Mouse (Mus musculus) liver, embryonic 11.5 days (tissue): ENCODE results near the gene Cmtm2a. TPM values are rescaled to one million over a fixed set of nuclear protein-coding genes. Genes with fewer than 3 reads are reported as not detected.
"Not testable (repeated sequence)": the region's sequence is repeated elsewhere in the genome, so short reads cannot be mapped to it uniquely, and the experiment has no call there.

Source experiments
- ATAC-seq: fragments of 200-750 bp; cut with Nextera tagmentation; replicated peaks from 2 replicates; pipeline ENCODE4 v1.8.0; 2017; ENCODE audit warnings: moderate number of reproducible peaks, mild to moderate bottlenecking, moderate TSS enrichment, moderate library complexity; ENCODE audit not compliant: low FRiP score
- DNase-seq: peaks from one replicate; pipeline ENCODE4 v3.0.0-alpha.2; 2017; ENCODE audit warnings: low spot score
- H3K27ac ChIP-seq: fragments of 300-500 bp; sonication (generic); 2 replicates; pipeline ENCODE4 v1.5.1; 2014; ENCODE audit warnings: mild to moderate bottlenecking, low read depth, low read length, control low read depth
- H3K27me3 ChIP-seq: fragments of 300-500 bp; sonication (generic); replicated peaks from 2 replicates; pipeline ENCODE4 v1.6.1; 2014; ENCODE audit warnings: low read length, mixed read lengths; ENCODE audit not compliant: control insufficient read depth, insufficient read depth
- H3K36me3 ChIP-seq: fragments of 300-500 bp; sonication (generic); 2 replicates; pipeline ENCODE4 v1.6.1; 2014; ENCODE audit warnings: mild to moderate bottlenecking, low read length, moderate library complexity, mixed read lengths; ENCODE audit not compliant: control insufficient read depth, insufficient read depth
- H3K4me1 ChIP-seq: fragments of 300-500 bp; sonication (generic); replicated peaks from 2 replicates; pipeline ENCODE4 v1.6.1; 2014; ENCODE audit warnings: low read length, mixed read lengths; ENCODE audit not compliant: control insufficient read depth, insufficient read depth
- H3K4me2 ChIP-seq: fragments of 300-500 bp; sonication (generic); 2 replicates; pipeline ENCODE4 v1.6.1; 2014; ENCODE audit warnings: mild to moderate bottlenecking, control low read depth, moderate library complexity
- H3K4me3 ChIP-seq: fragments of 300-500 bp; sonication (generic); 2 replicates; pipeline ENCODE4 v1.5.1; 2014; ENCODE audit warnings: low read depth, low read length, control low read depth
- H3K9ac ChIP-seq: fragments of 300-500 bp; sonication (generic); 2 replicates; pipeline ENCODE4 v1.6.1; 2014; ENCODE audit warnings: low read depth, low read length, control low read depth
- H3K9me3 ChIP-seq: fragments of 300-500 bp; sonication (generic); 2 replicates; pipeline ENCODE4 v1.6.1; 2016; ENCODE audit warnings: low read length, inconsistent platforms, mixed read lengths; ENCODE audit not compliant: control insufficient read depth
- WGBS: fragments of 180-500 bp; shearing (Covaris S2); extraction: QIAGEN DNeasy Blood & Tissue Kit; methylation state at CpG from one replicate; pipeline ENCODE4 v1.1.7; 2014; 5-methylcytosine and 5-hydroxymethylcytosine counted together
- polyA plus RNA-seq: library from polyadenylated mRNA; unstranded; fragments of >200 nt; fragmentation: Nextera tagmentation; extraction: Ambion mirVana; gene quantifications from 2 replicates; pipeline ENCODE4 v1.2.1, GENCODE M21; 2014

Cmtm2a gene
- polyA plus RNA-seq, 1 experiment from 2014 or later, result not detected

GRCm38 (mm10) chr8:104264271-104264935 is 28.6 kb downstream of the Cmtm2a start:
- H3K27ac ChIP-seq, H3K4me2 ChIP-seq, H3K27me3 ChIP-seq, H3K4me1 ChIP-seq, ATAC-seq, H3K9ac ChIP-seq, H3K4me3 ChIP-seq, H3K36me3 ChIP-seq, H3K9me3 ChIP-seq, DNase-seq: not testable (repeated sequence)
- 96% methylated on average over 22 of the region's 22 CpGs for WGBS

GRCm38 (mm10) chr8:104261802-104262201 is 31.2 kb downstream of the Cmtm2a start:
- H3K4me2 ChIP-seq, H3K4me1 ChIP-seq, H3K9ac ChIP-seq, DNase-seq, H3K4me3 ChIP-seq, ATAC-seq, H3K27ac ChIP-seq, H3K27me3 ChIP-seq, H3K9me3 ChIP-seq: not testable (repeated sequence)
- peaks cover 15% of the 10 kb centered on the region for H3K36me3 ChIP-seq
- WGBS, result 93% methylated on average over 5 of the region's 5 CpGs

- Histone ChIP-seq H3K27ac (no peak overlapping the region), H3K4me2 (no peak overlapping the region), H3K4me3 (no peak overlapping the region), H3K9ac (no peak overlapping the region), H3K36me3 (peaks cover under 1% of the 10 kb centered on the region), H3K4me1 (peaks cover 7% of the 10 kb centered on the region; the same call in 1 of the 2 replicates), H3K9me3 (no peaks in the 10 kb centered on the region), H3K27me3 (no peaks in the 10 kb centered on the region)
- peak; percentile 34 for DNase-seq
- 77% methylated on average over 3 of the region's 3 CpGs for WGBS
- ATAC-seq, result no peak
Measured at GRCm38 (mm10) chr8:104253016-104253415, 40.0 kb downstream of the Cmtm2a start.

- 0% methylated on average over 7 of the region's 7 CpGs for WGBS
Measured at GRCm38 (mm10) chr8:104251461-104251860, 41.5 kb downstream of the Cmtm2a start.

GRCm38 (mm10) chr8:104250439-104251367 is 42.3 kb downstream of the Cmtm2a start, which contains the start of gene Cklf:
Gene Cklf (plus strand): TSS chr8:104250861.
- Histone ChIP-seq H3K4me3 (peak within 1 kb of the TSS; percentile 67), H3K9me3 (no peaks in the 10 kb centered on the region), H3K27ac (peak within 1 kb of the TSS; percentile 60), H3K36me3 (no peaks in the 10 kb centered on the region), H3K9ac (peak within 1 kb of the TSS; percentile 68), H3K27me3 (no peaks in the 10 kb centered on the region), H3K4me1 (peaks cover 17% of the 10 kb centered on the region), H3K4me2 (peak within 1 kb of the TSS; percentile 91)
- DNase-seq (peak; percentile 87), ATAC-seq (peak; percentile 86)
- 4% methylated on average over 41 of the region's 41 CpGs for WGBS

More at GRCm38 (mm10) chr8:104251461-104251860, 41.5 kb downstream of the Cmtm2a start:
- DNase-seq, result no peak
- H3K9ac ChIP-seq, result peak overlapping the region; percentile 68
- no peaks in the 10 kb centered on the region for H3K27me3 ChIP-seq
- H3K4me1 ChIP-seq, result peaks cover 17% of the 10 kb centered on the region
- H3K4me3 ChIP-seq, result peak overlapping the region; percentile 67
- peak overlapping the region; percentile 91 for H3K4me2 ChIP-seq
- no peak overlapping the region for H3K27ac ChIP-seq
- H3K9me3 ChIP-seq, result no peaks in the 10 kb centered on the region
- ATAC-seq, result no peak
- H3K36me3 ChIP-seq, result no peaks in the 10 kb centered on the region

- WGBS, result 78% methylated on average over 7 of the region's 7 CpGs
- H3K4me1 ChIP-seq, result peaks cover 17% of the 10 kb centered on the region
- no peak for ATAC-seq
- no peaks in the 10 kb centered on the region for H3K9me3 ChIP-seq
- no peaks in the 10 kb centered on the region for H3K27me3 ChIP-seq
- no peak overlapping the region for H3K4me3 ChIP-seq
- no peak for DNase-seq
- no peaks in the 10 kb centered on the region for H3K36me3 ChIP-seq
- H3K27ac ChIP-seq, result no peak overlapping the region
- H3K4me2 ChIP-seq, result no peak overlapping the region
- H3K9ac ChIP-seq, result no peak overlapping the region
Measured at GRCm38 (mm10) chr8:104249442-104249996, 43.5 kb downstream of the Cmtm2a start.

- Histone ChIP-seq H3K4me2 (peak within 1 kb of the TSS; percentile 79), H3K27me3 (no peaks in the 10 kb centered on the region), H3K4me1 (peaks cover 17% of the 10 kb centered on the region), H3K36me3 (no peaks in the 10 kb centered on the region), H3K9ac (peak within 1 kb of the TSS; percentile 77), H3K9me3 (no peaks in the 10 kb centered on the region), H3K4me3 (peak within 1 kb of the TSS; percentile 66), H3K27ac (no peak within 1 kb of the TSS)
- peak; percentile 87 for ATAC-seq
- WGBS, result 0% methylated on average over 28 of the region's 28 CpGs
- DNase-seq, result peak; percentile 83
Measured at GRCm38 (mm10) chr8:104248276-104248675, 44.7 kb downstream of the Cmtm2a start, which contains the start of gene Tk2. Gene Tk2 (minus strand): TSS chr8:104248558.

- H3K27me3 ChIP-seq, result no peaks in the 10 kb centered on the region
- ATAC-seq, result peak; percentile 35; the same call in 1 of the 2 replicates
- peak overlapping the region; percentile 66 for H3K4me3 ChIP-seq
- DNase-seq, result peak; percentile 43
- H3K4me1 ChIP-seq, result peaks cover 17% of the 10 kb centered on the region
- H3K27ac ChIP-seq, result no peak overlapping the region
- peak overlapping the region; percentile 79 for H3K4me2 ChIP-seq
- WGBS, result 3% methylated on average over 11 of the region's 11 CpGs
- H3K36me3 ChIP-seq, result peaks cover 1% of the 10 kb centered on the region; the same call in 1 of the 2 replicates
- H3K9ac ChIP-seq, result peak overlapping the region; percentile 77
- H3K9me3 ChIP-seq, result no peaks in the 10 kb centered on the region
Measured at GRCm38 (mm10) chr8:104247908-104248275, 45.1 kb downstream of the Cmtm2a start.
